Mouse (Mus musculus) forebrain, embryonic 12.5 days (tissue): Measurements from ENCODE around the gene Ehd1. TPM values are rescaled to one million over a fixed set of nuclear protein-coding genes. Genes with fewer than 3 reads are reported as not detected.

Experiments
- ATAC-seq: fragments of 200-750 bp; cut with Nextera tagmentation; 2 replicates; pipeline ENCODE4 v1.8.0; 2017; ENCODE audit warnings: moderate TSS enrichment; ENCODE audit not compliant: low FRiP score
- H3K27ac ChIP-seq: fragments of 300-500 bp; sonication (generic); 2 replicates; pipeline ENCODE4 v1.5.1; 2016; ENCODE audit warnings: mild to moderate bottlenecking
- H3K27me3 ChIP-seq: fragments of 300-500 bp; sonication (generic); 2 replicates; pipeline ENCODE4 v1.6.1; 2016; ENCODE audit warnings: mild to moderate bottlenecking
- H3K36me3 ChIP-seq: fragments of 300-500 bp; sonication (generic); replicated peaks from 2 replicates; pipeline ENCODE4 v1.6.1; 2016; ENCODE audit warnings: mild to moderate bottlenecking
- H3K4me1 ChIP-seq: fragments of 300-500 bp; sonication (generic); 2 replicates; pipeline ENCODE4 v1.6.1; 2016
- H3K4me2 ChIP-seq: fragments of 300-500 bp; sonication (generic); 2 replicates; pipeline ENCODE4 v1.6.1; 2016; ENCODE audit warnings: mild to moderate bottlenecking, moderate library complexity
- H3K4me3 ChIP-seq: fragments of 300-500 bp; sonication (generic); replicated peaks from 2 replicates; pipeline ENCODE4 v1.5.1; 2016; ENCODE audit warnings: mild to moderate bottlenecking
- H3K9ac ChIP-seq: fragments of 300-500 bp; sonication (generic); 2 replicates; pipeline ENCODE4 v1.6.1; 2016; ENCODE audit warnings: mild to moderate bottlenecking
- H3K9me3 ChIP-seq: fragments of 300-500 bp; sonication (generic); 2 replicates; pipeline ENCODE4 v1.6.1; 2016
- WGBS: fragments of 180-500 bp; shearing (Covaris S2); methylation state at CpG from one replicate; pipeline ENCODE4 v1.1.7; 2016; 5-methylcytosine and 5-hydroxymethylcytosine counted together
- polyA plus RNA-seq: library from polyadenylated mRNA; unstranded; fragments of >200 nt; fragmentation: Nextera tagmentation; extraction: Ambion mirVana; gene quantifications from 2 replicates; pipeline ENCODE4 v1.2.1, GENCODE M21; 2016

Ehd1 gene
- polyA plus RNA-seq, 1 experiment from 2014 or later: 86.6 TPM

- Histone ChIP-seq H3K27ac (no peak overlapping the region), H3K9me3 (no peaks in the 10 kb centered on the region), H3K4me2 (no peak overlapping the region), H3K27me3 (no peaks in the 10 kb centered on the region), H3K36me3 (peaks cover 4% of the 10 kb centered on the region), H3K4me1 (peaks cover 20% of the 10 kb centered on the region), H3K4me3 (no peak overlapping the region), H3K9ac (no peak overlapping the region)
- no peak for ATAC-seq
- 68% methylated on average over 1 of the region's 1 CpGs for WGBS
Observed at GRCm38 (mm10) chr19:6240136-6240535, 36.4 kb upstream of the Ehd1 start.

GRCm38 (mm10) chr19:6240725-6241124, 35.8 kb upstream of the Ehd1 start:
- Histone ChIP-seq H3K4me2 (peak overlapping the region; percentile 84), H3K4me1 (peaks cover 19% of the 10 kb centered on the region), H3K9ac (no peak overlapping the region), H3K27ac (no peak overlapping the region), H3K4me3 (0 out of 2 replicates have a peak overlapping the region, but pooled peaks have one; percentile 66), H3K27me3 (no peaks in the 10 kb centered on the region), H3K36me3 (peaks cover 9% of the 10 kb centered on the region), H3K9me3 (no peaks in the 10 kb centered on the region)
- WGBS: 40% methylated on average over 5 of the region's 5 CpGs
- no peak for ATAC-seq

- Histone ChIP-seq H3K4me3 (peak within 1 kb of the TSS; percentile 66), H3K9ac (peak within 1 kb of the TSS; percentile 85), H3K4me1 (peaks cover 16% of the 10 kb centered on the region), H3K4me2 (peak within 1 kb of the TSS; percentile 84), H3K9me3 (no peaks in the 10 kb centered on the region), H3K27me3 (no peaks in the 10 kb centered on the region), H3K36me3 (peaks cover 13% of the 10 kb centered on the region), H3K27ac (peak within 1 kb of the TSS; percentile 37; the same call in 1 of the 2 replicates)
- WGBS: under 1% methylated on average over 55 of the region's 55 CpGs
- peak; percentile 95 for ATAC-seq
Observed at GRCm38 (mm10) chr19:6241274-6242107, 35.0 kb upstream of the Ehd1 start, which contains the start of gene Atg2a. Atg2a (plus strand) TSS chr19:6241668.

- H3K36me3 ChIP-seq: peaks cover 21% of the 10 kb centered on the region
- H3K27me3 ChIP-seq: no peaks in the 10 kb centered on the region
- 1% methylated on average over 4 of the region's 4 CpGs for WGBS
- H3K4me3 ChIP-seq: peak overlapping the region; percentile 66
- H3K4me1 ChIP-seq: peaks cover 15% of the 10 kb centered on the region
- H3K4me2 ChIP-seq: peak overlapping the region; percentile 84
- no peak for ATAC-seq
- no peak overlapping the region for H3K27ac ChIP-seq
- H3K9ac ChIP-seq: peak overlapping the region; percentile 85
- no peaks in the 10 kb centered on the region for H3K9me3 ChIP-seq
Observed at GRCm38 (mm10) chr19:6242281-6242680, 34.2 kb upstream of the Ehd1 start.

- Histone ChIP-seq H3K36me3 (peaks cover 30% of the 10 kb centered on the region), H3K4me3 (no peak overlapping the region), H3K9ac (0 out of 2 replicates have a peak overlapping the region, but pooled peaks have one; percentile 4), H3K27me3 (no peaks in the 10 kb centered on the region), H3K4me1 (peaks cover 15% of the 10 kb centered on the region), H3K9me3 (no peaks in the 10 kb centered on the region), H3K4me2 (no peak overlapping the region), H3K27ac (no peak overlapping the region)
- ATAC-seq: no peak
- 88% methylated on average over 5 of the region's 5 CpGs for WGBS
Observed at GRCm38 (mm10) chr19:6243226-6243625, 33.3 kb upstream of the Ehd1 start.

GRCm38 (mm10) chr19:6245806-6246205, 30.7 kb upstream of the Ehd1 start:
- H3K4me1 ChIP-seq: peaks cover 13% of the 10 kb centered on the region
- H3K36me3 ChIP-seq: peaks cover 49% of the 10 kb centered on the region
- H3K27me3 ChIP-seq: no peaks in the 10 kb centered on the region
- no peak overlapping the region for H3K27ac ChIP-seq
- H3K4me3 ChIP-seq: no peak overlapping the region
- no peak for ATAC-seq
- H3K9me3 ChIP-seq: no peaks in the 10 kb centered on the region
- H3K4me2 ChIP-seq: no peak overlapping the region
- H3K9ac ChIP-seq: no peak overlapping the region
- 86% methylated on average over 1 of the region's 1 CpGs for WGBS

GRCm38 (mm10) chr19:6247526-6248300, 28.8 kb upstream of the Ehd1 start:
- Histone ChIP-seq H3K9ac (no peak overlapping the region), H3K4me3 (no peak overlapping the region), H3K4me2 (no peak overlapping the region), H3K27ac (no peak overlapping the region), H3K27me3 (no peaks in the 10 kb centered on the region), H3K36me3 (peaks cover 66% of the 10 kb centered on the region), H3K9me3 (no peaks in the 10 kb centered on the region), H3K4me1 (peaks cover 5% of the 10 kb centered on the region)
- ATAC-seq: no peak
- 95% methylated on average over 29 of the region's 29 CpGs for WGBS

- H3K27me3 ChIP-seq: no peaks in the 10 kb centered on the region
- no peak overlapping the region for H3K4me3 ChIP-seq
- peaks cover 90% of the 10 kb centered on the region for H3K36me3 ChIP-seq
- 90% methylated on average over 4 of the region's 4 CpGs for WGBS
- no peaks in the 10 kb centered on the region for H3K4me1 ChIP-seq
- no peak overlapping the region for H3K27ac ChIP-seq
- no peak overlapping the region for H3K4me2 ChIP-seq
- no peak for ATAC-seq
- H3K9ac ChIP-seq: no peak overlapping the region
- H3K9me3 ChIP-seq: no peaks in the 10 kb centered on the region
Observed at GRCm38 (mm10) chr19:6253021-6253420, 23.5 kb upstream of the Ehd1 start.

- Histone ChIP-seq H3K27ac (no peak overlapping the region), H3K27me3 (no peaks in the 10 kb centered on the region), H3K36me3 (peaks cover 66% of the 10 kb centered on the region), H3K9me3 (0 out of 2 replicates have a peak, but pooled peaks cover 2% of the 10 kb centered on the region), H3K4me2 (no peak overlapping the region), H3K4me3 (no peak overlapping the region), H3K4me1 (no peaks in the 10 kb centered on the region), H3K9ac (no peak overlapping the region)
- ATAC-seq: no peak
- 75% methylated on average over 2 of the region's 2 CpGs for WGBS
Observed at GRCm38 (mm10) chr19:6260428-6260827, 16.1 kb upstream of the Ehd1 start.

- H3K36me3 ChIP-seq: peaks cover 61% of the 10 kb centered on the region
- H3K9me3 ChIP-seq: 0 out of 2 replicates have a peak, but pooled peaks cover 2% of the 10 kb centered on the region
- no peak overlapping the region for H3K4me2 ChIP-seq
- no peaks in the 10 kb centered on the region for H3K4me1 ChIP-seq
- no peak overlapping the region for H3K4me3 ChIP-seq
- H3K27ac ChIP-seq: no peak overlapping the region
- 84% methylated on average over 4 of the region's 4 CpGs for WGBS
- H3K27me3 ChIP-seq: no peaks in the 10 kb centered on the region
- no peak for ATAC-seq
- H3K9ac ChIP-seq: no peak overlapping the region
Observed at GRCm38 (mm10) chr19:6260946-6261345, 15.6 kb upstream of the Ehd1 start.

GRCm38 (mm10) chr19:6261379-6261778, 15.1 kb upstream of the Ehd1 start:
- 0 out of 2 replicates have a peak, but pooled peaks cover 2% of the 10 kb centered on the region for H3K9me3 ChIP-seq
- peaks cover 57% of the 10 kb centered on the region for H3K36me3 ChIP-seq
- no peak for ATAC-seq
- no peak overlapping the region for H3K27ac ChIP-seq
- H3K9ac ChIP-seq: no peak overlapping the region
- no peaks in the 10 kb centered on the region for H3K4me1 ChIP-seq
- no peaks in the 10 kb centered on the region for H3K27me3 ChIP-seq
- H3K4me2 ChIP-seq: no peak overlapping the region
- no peak overlapping the region for H3K4me3 ChIP-seq
- 91% methylated on average over 14 of the region's 14 CpGs for WGBS

- 0 out of 2 replicates have a peak, but pooled peaks cover 4% of the 10 kb centered on the region for H3K27me3 ChIP-seq
- no peak for ATAC-seq
- H3K9me3 ChIP-seq: 0 out of 2 replicates have a peak, but pooled peaks cover 2% of the 10 kb centered on the region
- peaks cover 48% of the 10 kb centered on the region for H3K36me3 ChIP-seq
- WGBS: 58% methylated on average over 7 of the region's 7 CpGs
- no peak overlapping the region for H3K4me3 ChIP-seq
- no peak overlapping the region for H3K4me2 ChIP-seq
- H3K9ac ChIP-seq: no peak overlapping the region
- H3K27ac ChIP-seq: no peak overlapping the region
- H3K4me1 ChIP-seq: no peaks in the 10 kb centered on the region
Observed at GRCm38 (mm10) chr19:6262222-6262621, 14.3 kb upstream of the Ehd1 start.
